ENCODE assay signal across 26 mouse cellular contexts in the genomic region with DNA sequence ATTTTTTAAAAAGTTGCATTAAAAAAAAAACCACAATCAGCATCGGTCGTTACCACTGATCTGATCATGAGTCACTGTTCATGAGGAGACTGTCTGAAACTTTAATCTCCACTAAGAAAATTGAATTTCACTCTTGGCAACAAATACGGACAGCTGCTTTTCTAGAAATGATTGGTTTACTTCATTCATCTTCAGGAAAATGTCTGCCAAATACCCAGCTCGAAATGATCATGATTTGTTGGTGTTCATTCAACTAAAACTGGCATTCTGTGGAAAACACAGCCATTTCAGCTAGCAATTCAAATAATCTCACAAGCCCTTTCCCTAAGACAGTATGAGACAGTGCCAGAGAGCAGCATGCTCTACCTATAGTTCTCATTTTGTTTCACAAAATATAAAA.
DNase-seq lines count a peak whose midpoint lies in the region; ATAC-seq and TF ChIP-seq lines count a peak whose summit lies in the region.
"Had no signal": no experiment of that assay in that cellular context is flagged by ENCODE, and none has a peak within 500 bp of the region (broad histone marks: within the 10 kb centered on the region; RNA-seq: fewer than 3 reads in every experiment).

No protein-coding gene starts in this region.

- TF ChIP-seq POLR2A in embryonic fibroblast, embryonic 13.5 days (IDR thresholded peaks at IDR 0.05; ENCODE audit: low read depth, low read length) = no peak

- peak; percentile 22 for DNase-seq in forebrain, postnatal 0 days
- peak; percentile 80 for DNase-seq in Muller cell, postnatal 12 days (ENCODE audit: inconsistent ontology term)
- DNase-seq in brain, adult 2 months (ENCODE audit: low read depth, low spot score) = peak; percentile 30
- DNase-seq in left cerebral cortex, postnatal 14 days (ENCODE audit: low spot score in 2 of 2) = no peak
- DNase-seq in kidney, postnatal 14 days = no peak
- DNase-seq: adrenal gland, adult 8-10 months; adrenal gland, postnatal 36 days; B cell, adult 2 months; cerebellum, adult 18-20 months; cerebellum, adult 9-10 months; cerebellum, postnatal 14 days; gastrocnemius, postnatal 25 days; heart, adult 18-20 months; heart, postnatal 10 days; heart, postnatal 36 days had no signal

- H3K36me3 ChIP-seq in forebrain, postnatal 0 days (ENCODE audit: insufficient read depth) = no peaks in the 10 kb centered on the region
- H3K36me3 ChIP-seq in forebrain, embryonic 13.5 days (ENCODE audit: poor library complexity, severe bottlenecking) = no peaks in the 10 kb centered on the region
- H3K36me3 ChIP-seq: G1E; heart, embryonic 12.5 days; heart, embryonic 15.5 days; hindbrain, embryonic 10.5 days; hindbrain, embryonic 13.5 days had no signal

- H3K4me1 ChIP-seq in forebrain, postnatal 0 days (ENCODE audit: insufficient read depth) = no peaks in the 10 kb centered on the region
- H3K4me1 ChIP-seq in forebrain, embryonic 13.5 days = no peaks in the 10 kb centered on the region
- peaks cover 4% of the 10 kb centered on the region; the same call in 1 of the 2 replicates for H3K4me1 ChIP-seq in embryonic fibroblast, embryonic 13.5 days (ENCODE audit: control insufficient read depth, insufficient read depth, low read length)
- H3K4me1 ChIP-seq: heart, embryonic 12.5 days; hindbrain, embryonic 10.5 days; hindbrain, embryonic 13.5 days had no signal

- H3K4me3 ChIP-seq in forebrain, postnatal 0 days (ENCODE audit: low read depth, low read length) = no peak overlapping the region
- H3K4me3 ChIP-seq in forebrain, embryonic 13.5 days = no peak overlapping the region
- H3K4me3 ChIP-seq in embryonic fibroblast, embryonic 13.5 days (ENCODE audit: insufficient read depth, low read length) = no peak overlapping the region
- H3K4me3 ChIP-seq: heart, embryonic 12.5 days; heart, embryonic 15.5 days; hindbrain, embryonic 10.5 days; hindbrain, embryonic 13.5 days had no signal

- no peak overlapping the region for H3K9ac ChIP-seq in forebrain, postnatal 0 days
- H3K9ac ChIP-seq in forebrain, embryonic 13.5 days = no peak overlapping the region
- H3K9ac ChIP-seq: heart, embryonic 12.5 days; heart, embryonic 15.5 days; hindbrain, embryonic 13.5 days had no signal

- H3K9me3 ChIP-seq in forebrain, postnatal 0 days (ENCODE audit: low read length) = no peaks in the 10 kb centered on the region
- H3K9me3 ChIP-seq in forebrain, embryonic 13.5 days (replicated peaks) = no peaks in the 10 kb centered on the region
- H3K9me3 ChIP-seq: G1E; heart, embryonic 15.5 days; hindbrain, embryonic 10.5 days; hindbrain, embryonic 13.5 days had no signal

- no peak overlapping the region for H3K27ac ChIP-seq in forebrain, postnatal 0 days (ENCODE audit: low read depth, low read length)
- no peak overlapping the region for H3K27ac ChIP-seq in forebrain, embryonic 13.5 days
- H3K27ac ChIP-seq in embryonic fibroblast, embryonic 13.5 days (ENCODE audit: insufficient read depth, low read length) = peak overlapping the region; percentile 1; the same call in 1 of the 2 replicates
- H3K27ac ChIP-seq: heart, embryonic 15.5 days; hindbrain, embryonic 10.5 days; hindbrain, embryonic 13.5 days had no signal

- intact Hi-C loops in left cerebral cortex, postnatal 14 days (cut with DNase I) = no loop called here

- no peak for ATAC-seq in forebrain, postnatal 0 days
- ATAC-seq in forebrain, embryonic 13.5 days = no peak
- ATAC-seq: activated CD4-positive, CD25-positive, alpha-beta regulatory T cell, adult 4 months; hindbrain, embryonic 16.5 days; intestine, embryonic 16.5 days had no signal

- no peak for TF ChIP-seq CTCF in forebrain, postnatal 0 days (IDR thresholded peaks at IDR 0.05; ENCODE audit: low read depth)
- TF ChIP-seq CTCF in embryonic fibroblast, embryonic 13.5 days (IDR thresholded peaks at IDR 0.05; ENCODE audit: borderline replicate concordance, insufficient read depth, low read length) = no peak

- H3K4me2 ChIP-seq in forebrain, postnatal 0 days (ENCODE audit: low read depth) = no peak overlapping the region
- no peak overlapping the region for H3K4me2 ChIP-seq in forebrain, embryonic 13.5 days
- H3K4me2 ChIP-seq: heart, embryonic 12.5 days; heart, embryonic 15.5 days; hindbrain, embryonic 13.5 days had no signal

- H3K27me3 ChIP-seq in forebrain, postnatal 0 days (ENCODE audit: insufficient read depth, low read length) = no peaks in the 10 kb centered on the region
- no peaks in the 10 kb centered on the region for H3K27me3 ChIP-seq in forebrain, embryonic 13.5 days
- H3K27me3 ChIP-seq: CH12.LX; heart, embryonic 12.5 days; heart, embryonic 15.5 days; hindbrain, embryonic 13.5 days had no signal

- 59% methylated on average over 4 of the region's 4 CpGs for WGBS in forebrain, postnatal 0 days
- 86% methylated on average over 4 of the region's 4 CpGs for WGBS in forebrain, embryonic 13.5 days

Comparison
In these comparisons a context has a peak if more than half of its experiments do, and no peak if none do; other contexts are left out.
1. DNase-seq: peak in forebrain, postnatal 0 days (single experiment), Muller cell, postnatal 12 days (single experiment) and brain, adult 2 months (single experiment); none in left cerebral cortex, postnatal 14 days (0 of 2) and kidney, postnatal 14 days (single experiment).